Mouse (Mus musculus): Measurements from ENCODE around the gene Gm9046.
"Not testable (repeated sequence)": the region's sequence is repeated elsewhere in the genome, so short reads cannot be mapped to it uniquely, and the experiment has no call there.

Gm9046 gene

GRCm38 (mm10) chr10:118343155-118343554 lies at the start of gene Gm9046:
Gene Gm9046 (minus strand): TSS chr10:118343255.
- not testable (repeated sequence) for DNase-seq

- peak; percentile 87 for DNase-seq
Observed at GRCm38 (mm10) chr10:118370443-118370842, 27.4 kb upstream of the Gm9046 start.

- DNase-seq: no peak
Observed at GRCm38 (mm10) chr10:118369518-118369917, 26.5 kb upstream of the Gm9046 start.

DNA sequence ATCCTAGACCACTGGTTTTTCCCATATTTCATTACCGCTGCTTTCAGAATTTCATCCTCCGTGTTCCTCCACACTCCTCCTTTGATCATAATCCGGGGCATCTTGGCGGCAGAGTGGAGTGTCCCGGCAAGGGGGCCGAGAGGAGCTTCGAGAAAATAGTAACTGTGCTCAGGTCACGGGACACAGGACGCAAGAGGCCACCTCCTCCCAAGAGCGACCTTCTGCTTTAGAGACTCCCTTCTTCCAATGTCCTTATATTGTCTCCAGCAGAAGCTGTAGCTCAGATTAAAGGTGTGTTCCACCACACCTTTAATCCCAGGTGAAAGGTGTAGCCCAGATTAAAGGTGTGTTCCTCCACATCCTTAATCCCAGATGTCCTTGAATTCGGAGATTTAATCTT lies 10.9 kb upstream of the Gm9046 start, which contains the start of gene Gm9049:
Gm9049 (minus strand) TSS at position 101 of the 400 bp plus-strand sequence.
- not testable (repeated sequence) for DNase-seq

DNA sequence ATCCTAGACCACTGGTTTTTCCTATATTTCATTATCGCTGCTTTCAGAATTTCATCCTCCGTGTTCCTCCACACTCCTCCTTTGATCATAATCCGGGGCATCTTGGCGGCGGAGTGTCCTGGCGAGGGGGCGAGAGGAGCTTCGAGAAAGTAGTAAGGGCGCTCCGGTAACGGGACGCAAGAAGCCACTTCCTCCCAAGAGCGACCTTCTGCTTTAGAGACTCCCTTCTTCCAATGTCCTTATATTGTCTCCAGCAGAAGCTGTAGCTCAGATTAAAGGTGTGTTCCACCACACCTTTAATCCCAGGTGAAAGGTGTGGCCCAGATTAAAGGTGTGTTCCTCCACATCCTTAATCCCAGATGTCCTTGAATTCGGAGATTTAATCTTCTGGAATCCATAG lies 5.5 kb upstream of the Gm9046 start, which contains the start of gene Gm9048:
Gm9048 (minus strand) TSS at position 101 of the 400 bp plus-strand sequence.
- DNase-seq: not testable (repeated sequence)

DNA sequence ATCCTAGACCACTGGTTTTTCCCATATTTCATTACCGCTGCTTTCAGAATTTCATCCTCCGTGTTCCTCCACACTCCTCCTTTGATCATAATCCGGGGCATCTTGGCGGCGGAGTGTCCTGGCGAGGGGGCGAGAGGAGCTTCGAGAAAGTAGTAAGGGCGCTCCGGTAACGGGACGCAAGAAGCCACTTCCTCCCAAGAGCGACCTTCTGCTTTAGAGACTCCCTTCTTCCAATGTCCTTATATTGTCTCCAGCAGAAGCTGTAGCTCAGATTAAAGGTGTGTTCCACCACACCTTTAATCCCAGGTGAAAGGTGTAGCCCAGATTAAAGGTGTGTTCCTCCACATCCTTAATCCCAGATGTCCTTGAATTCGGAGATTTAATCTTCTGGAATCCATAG lies 5.3 kb downstream of the Gm9046 start, which contains the start of gene Gm9045:
Gm9045 (minus strand) TSS at position 101 of the 400 bp plus-strand sequence.
- DNase-seq: not testable (repeated sequence)

GRCm38 (mm10) chr10:118332308-118332707 lies 10.7 kb downstream of the Gm9046 start, which contains the start of gene Gm9044:
Gene Gm9044 (minus strand): TSS chr10:118332408.
- not testable (repeated sequence) for DNase-seq

- DNase-seq: not testable (repeated sequence)
Observed at GRCm38 (mm10) chr10:118326869-118327268, 16.2 kb downstream of the Gm9046 start, which contains the start of gene Gm9040. Gene Gm9040 (minus strand): TSS chr10:118326969.

DNA sequence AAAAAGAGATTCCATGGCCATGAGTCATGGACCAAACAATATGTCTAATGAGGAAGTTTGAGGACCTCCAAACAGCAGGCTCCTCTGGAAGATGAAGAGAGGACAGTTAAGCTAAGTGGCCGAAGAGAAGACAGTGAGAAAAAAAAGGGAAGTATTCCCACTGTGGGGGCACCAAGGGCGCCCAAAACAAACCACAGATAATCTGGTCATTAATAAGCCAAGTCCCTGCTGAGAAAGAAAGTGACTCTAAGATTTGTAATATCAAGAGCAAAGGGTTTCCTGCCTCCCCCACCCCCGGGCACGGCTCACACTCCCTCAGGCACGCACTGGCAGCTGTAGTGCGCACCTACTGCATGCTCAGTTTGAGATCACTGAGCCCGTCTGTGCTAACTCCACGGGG lies 24.0 kb downstream of the Gm9046 start:
- DNase-seq: no peak

GRCm38 (mm10) chr10:118302133-118302532 lies 40.9 kb downstream of the Gm9046 start:
- not testable (repeated sequence) for DNase-seq

DNA sequence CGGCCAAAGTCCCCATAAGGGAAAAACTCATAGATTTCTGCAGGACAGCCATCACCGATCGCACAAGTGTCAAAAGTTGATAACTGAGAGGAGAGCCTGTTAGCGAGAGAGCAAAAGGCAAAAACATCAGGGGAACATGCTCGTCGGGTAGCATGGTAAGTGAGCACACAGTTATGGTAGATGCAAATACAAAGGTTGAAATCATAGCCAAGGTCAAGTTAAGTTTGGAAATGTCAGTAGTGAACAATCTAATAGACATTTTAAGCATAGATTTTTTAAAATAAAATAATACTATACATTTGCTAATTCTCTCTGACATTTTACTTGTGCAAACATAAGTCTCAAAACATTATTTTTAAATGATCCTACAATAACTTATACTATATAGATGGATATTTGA lies 48.1 kb downstream of the Gm9046 start, which contains the start of gene Iltifb:
Iltifb (minus strand) TSS at position 101 of the 400 bp plus-strand sequence.
- DNase-seq: no peak

All from right cerebral cortex, adult 18-20 months (tissue).